Mouse (Mus musculus): ENCODE measurements around the gene Sult2b1.
A peak's percentile ranks its signal among the peaks of the same experiment; 100 is the strongest.

DNA sequence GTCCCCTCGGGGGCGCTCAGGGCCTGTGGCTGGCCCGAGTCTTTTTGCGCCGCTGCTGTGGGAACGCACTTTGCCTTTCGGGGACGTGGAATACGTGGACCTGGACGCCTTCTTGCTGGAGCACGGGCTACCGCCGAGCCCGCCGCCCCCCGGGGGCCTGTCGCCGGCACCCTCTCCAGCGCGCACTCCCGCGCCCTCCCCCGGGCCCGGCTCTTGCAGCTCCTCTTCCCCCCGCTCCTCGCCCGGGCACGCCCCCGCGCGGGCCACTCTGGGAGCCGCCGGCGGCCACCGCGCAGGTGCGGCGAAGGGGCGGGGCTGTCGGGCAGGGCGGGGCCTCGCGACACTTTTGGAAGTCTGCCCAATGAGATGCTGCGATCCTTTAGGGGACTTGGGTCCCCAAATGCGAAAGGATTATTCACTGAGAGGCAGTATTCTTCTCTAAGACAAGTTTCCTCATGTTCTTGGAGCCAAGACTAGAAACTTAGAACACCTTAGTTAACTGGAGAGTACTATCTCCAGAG, 77.7 kb downstream of the Sult2b1 start:
- TF ChIP-seq CTCF (IDR thresholded peaks at IDR 0.05; ENCODE audit: insufficient read depth, low read length) (no peak), POLR2A (IDR thresholded peaks at IDR 0.05; ENCODE audit: borderline replicate concordance, extremely low read depth, low read depth, low read length) (peak; percentile 64; the same call in 1 of the 2 replicates)
